Mouse (Mus musculus) layer of hippocampus, postnatal 25 days (tissue): ENCODE data around the gene Insl3. TPM values are rescaled to one million over a fixed set of nuclear protein-coding genes. Genes with fewer than 3 reads are reported as not detected.

ENCODE experiments used
- DNase-seq, 2 experiments: peaks; one replicate each; pipeline ENCODE4 v3.0.0; 2022; ENCODE audit warnings: mixed read lengths in 2 of 2, low spot score in 1 of 2; ENCODE audit errors: extremely low spot score in 1 of 2
- total RNA-seq, 2 experiments: library from RNA; stranded (reverse); gene quantifications; 2 replicates each; pipeline ENCODE4 v1.2.3; 2021

Gene Insl3
- total RNA-seq = 1 to 10 TPM in 1 of 2 experiments, under 1 TPM in 1; 0.98 to 3.3 TPM

DNA sequence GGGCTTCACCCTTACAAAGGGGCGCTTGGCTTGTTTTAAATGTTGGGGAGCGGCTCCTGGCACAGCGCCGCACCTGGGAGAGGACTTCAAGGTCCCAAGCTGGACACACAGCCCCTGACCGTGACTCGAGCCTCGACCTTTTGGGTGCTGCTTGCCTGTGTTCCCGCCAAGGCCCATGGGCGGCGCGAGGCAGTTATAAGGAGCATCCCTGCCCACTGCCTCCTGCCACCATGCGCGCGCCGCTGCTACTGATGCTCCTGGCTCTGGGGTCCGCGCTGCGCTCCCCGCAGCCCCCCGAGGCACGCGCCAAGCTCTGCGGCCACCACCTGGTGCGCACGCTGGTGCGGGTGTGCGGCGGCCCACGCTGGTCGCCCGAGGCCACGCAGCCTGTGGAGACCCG lies at the start of gene Insl3:
TSS of gene Insl3 (plus strand) at position 187 of the 400 bp plus-strand sequence.
- DNase-seq = no peak

DNA sequence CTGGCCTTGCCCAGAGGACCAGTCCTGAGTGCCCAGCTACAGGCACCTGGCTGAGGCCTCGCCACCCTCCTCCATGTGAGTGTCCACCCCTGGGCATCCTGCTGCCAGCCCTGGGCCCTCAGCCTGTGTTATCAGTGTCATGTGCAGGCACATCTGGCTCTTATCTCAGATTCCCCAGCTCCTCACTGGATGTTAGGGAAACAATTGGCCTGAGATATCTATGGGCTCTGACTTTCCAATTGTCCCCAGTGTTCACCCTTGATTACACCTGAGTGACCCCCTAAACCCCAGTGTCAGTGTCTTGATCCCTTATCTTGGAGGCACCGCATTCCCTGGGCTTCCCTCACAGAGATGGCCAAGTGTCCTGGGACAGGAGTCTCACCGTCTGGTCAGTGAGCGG lies 49.7 kb upstream of the Insl3 start:
- no peak for DNase-seq

- no peak for DNase-seq
These were observed 43.5 kb upstream of the Insl3 start for GRCm38 (mm10) chr8:71645510-71645909.

- DNase-seq = no peak
These were observed 34.4 kb upstream of the Insl3 start for GRCm38 (mm10) chr8:71654600-71654999.

- no peak for DNase-seq
These were observed 31.2 kb upstream of the Insl3 start for GRCm38 (mm10) chr8:71657816-71658215.

DNA sequence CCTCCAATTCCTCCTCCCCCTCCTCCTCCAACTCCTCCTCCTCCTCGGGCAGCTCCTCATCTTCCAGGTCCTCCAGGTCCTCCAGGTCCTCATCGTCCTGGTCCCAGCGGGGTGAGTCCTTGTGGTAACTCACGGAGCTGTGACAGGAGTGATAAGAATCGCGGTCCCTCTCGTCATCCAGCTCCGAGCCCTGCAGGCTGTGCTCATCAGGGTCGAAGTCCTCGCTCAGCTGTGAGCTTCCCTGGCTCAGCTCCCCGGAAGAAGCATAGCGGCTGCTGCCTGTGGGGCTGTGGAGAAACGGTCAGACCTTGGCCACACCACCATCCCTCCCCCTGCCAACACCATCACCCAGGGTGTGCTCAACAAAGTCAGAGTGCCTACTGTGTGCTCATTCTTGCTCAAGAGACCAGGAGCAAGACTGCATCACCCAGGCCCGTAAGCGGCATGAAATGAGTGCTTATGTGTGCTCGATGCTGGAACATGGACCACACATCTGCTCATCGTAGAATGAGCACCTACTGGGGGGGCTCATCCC lies 30.4 kb upstream of the Insl3 start:
- DNase-seq = no peak

GRCm38 (mm10) chr8:71659751-71660150 lies 29.3 kb upstream of the Insl3 start:
- no peak for DNase-seq

- DNase-seq = peak; percentile 82 to 92
These were observed 28.5 kb upstream of the Insl3 start for GRCm38 (mm10) chr8:71660325-71661120.

GRCm38 (mm10) chr8:71665331-71666130 lies 23.5 kb upstream of the Insl3 start:
- no peak for DNase-seq

- no peak for DNase-seq
These were observed 22.2 kb upstream of the Insl3 start for GRCm38 (mm10) chr8:71666855-71667254.

DNA sequence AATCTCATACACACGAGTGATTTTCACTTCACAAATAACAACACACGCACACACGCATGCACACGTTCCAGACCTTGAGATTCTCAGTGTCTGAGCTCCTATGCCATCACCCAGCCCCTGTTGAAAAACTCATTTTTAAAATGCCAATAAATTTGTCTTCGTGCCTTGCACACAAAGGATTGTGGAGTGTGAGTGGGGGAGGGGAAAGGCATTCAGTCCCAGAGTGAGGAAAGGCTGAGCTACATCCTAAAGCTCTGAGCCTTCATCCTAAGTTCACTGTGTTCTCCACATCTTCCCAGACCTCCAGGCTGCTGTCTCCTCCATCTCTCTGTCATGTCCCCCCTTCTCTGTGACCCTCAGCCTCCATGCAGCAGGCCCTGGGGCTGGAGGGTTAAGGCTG lies 21.8 kb upstream of the Insl3 start:
- no peak for DNase-seq

DNA sequence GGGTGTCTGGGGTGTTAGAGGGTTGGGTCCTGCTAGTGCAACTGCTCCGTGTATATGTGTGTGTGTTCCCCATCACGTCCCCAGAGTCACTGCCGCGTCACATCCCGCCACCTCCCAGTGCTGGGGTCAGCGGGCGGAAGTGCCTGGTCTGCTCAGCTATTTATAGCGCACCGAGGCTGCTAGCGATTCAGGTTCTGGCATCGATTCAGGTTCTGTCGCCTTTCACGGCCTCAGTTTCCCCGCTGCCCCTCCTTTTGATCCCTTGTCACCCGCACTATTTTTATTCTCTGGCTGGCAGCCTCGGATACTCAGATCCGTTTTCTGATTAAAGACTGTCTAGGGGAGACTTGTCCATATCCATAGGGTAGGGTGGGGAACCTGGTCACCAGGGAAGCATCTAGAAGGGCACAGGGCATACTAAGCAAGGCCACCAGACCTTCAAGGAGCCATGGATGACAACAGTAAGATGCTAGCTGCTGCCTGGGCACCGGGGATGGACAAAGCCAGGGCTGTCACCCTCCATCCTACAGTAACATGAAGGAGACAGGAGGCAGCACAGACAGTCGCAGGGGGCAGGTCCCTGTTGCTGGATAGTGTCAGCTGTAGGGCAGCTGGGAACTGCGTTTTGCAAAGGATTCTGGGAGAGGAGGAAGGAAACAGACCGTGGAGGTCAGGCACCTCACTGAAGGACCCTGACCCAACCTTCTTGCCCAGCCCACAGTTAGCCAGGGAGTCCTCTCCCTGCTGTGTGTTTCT lies 20.6 kb upstream of the Insl3 start:
- DNase-seq = no peak

DNA sequence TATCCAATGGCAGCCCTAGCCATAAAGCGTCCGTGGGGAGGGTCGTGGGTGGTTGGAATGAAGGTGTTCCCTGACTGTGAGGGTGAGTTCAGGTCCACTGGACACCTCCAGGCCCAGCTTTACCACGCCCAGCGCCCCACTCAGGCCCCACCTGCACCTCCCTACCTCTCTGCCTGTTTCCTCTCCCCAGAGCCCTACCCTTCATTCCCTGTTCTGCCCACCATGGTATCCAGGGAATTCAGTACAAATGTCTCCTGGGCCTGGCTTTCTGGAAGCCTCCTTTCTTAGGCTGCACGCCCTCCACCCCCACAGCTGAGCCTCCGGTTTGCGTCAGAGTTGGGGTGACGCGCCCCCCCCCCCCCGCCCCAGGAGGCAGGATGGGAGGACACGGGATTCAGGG lies 18.8 kb upstream of the Insl3 start:
- no peak for DNase-seq

GRCm38 (mm10) chr8:71670621-71671548 lies 18.1 kb upstream of the Insl3 start:
- DNase-seq = peak; percentile 52 to 61

DNA sequence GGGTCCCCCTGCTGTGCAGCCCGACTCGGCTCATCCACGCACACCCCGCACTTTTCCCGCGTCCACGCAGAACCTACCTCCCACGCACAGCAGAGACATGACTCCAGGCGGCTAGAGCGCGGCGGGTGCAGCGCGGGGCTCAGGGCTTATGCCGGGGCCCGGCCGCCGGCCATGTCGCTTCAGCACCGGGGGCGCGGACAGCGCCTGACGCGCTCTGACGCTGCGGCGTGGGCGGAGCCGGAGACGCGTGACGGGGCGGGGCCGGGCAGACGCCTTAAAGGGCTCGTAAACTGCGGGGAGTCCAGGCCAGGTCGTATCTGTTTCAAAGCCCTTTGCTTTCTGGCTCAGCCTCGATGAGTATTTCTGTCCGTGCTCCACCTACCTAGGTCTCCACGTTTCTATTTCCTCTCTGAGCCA lies 17.5 kb upstream of the Insl3 start, which contains the start of gene Unc13a:
TSS of gene Unc13a (minus strand) at position 209 of the 417 bp plus-strand sequence.
- peak; percentile 89 to 92 for DNase-seq

GRCm38 (mm10) chr8:71672168-71672735 lies 16.8 kb upstream of the Insl3 start:
- DNase-seq = no peak

DNA sequence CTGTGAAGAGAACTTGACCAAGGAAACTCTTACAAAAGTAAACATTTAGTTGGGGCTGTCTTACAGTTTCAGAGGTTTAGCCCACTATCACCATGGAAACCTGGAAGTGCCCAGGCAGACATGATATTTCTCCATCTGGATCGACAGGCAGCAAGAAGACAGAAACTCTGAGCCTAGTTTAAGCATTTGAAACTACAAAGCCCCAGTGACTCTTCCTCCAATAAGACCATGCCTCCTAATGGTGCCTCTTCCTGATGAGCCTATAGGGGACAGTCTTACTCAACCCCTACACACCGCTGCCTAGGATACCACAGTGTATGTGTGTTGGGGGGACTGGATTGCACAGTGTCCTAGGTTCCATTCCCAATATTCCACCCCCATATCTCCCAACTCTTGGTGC lies 14.9 kb upstream of the Insl3 start:
- DNase-seq = no peak

GRCm38 (mm10) chr8:71675456-71676019 lies 13.5 kb upstream of the Insl3 start:
- DNase-seq = no peak
